Mouse (Mus musculus) CH12.LX (cell line): ENCODE measurements around the gene Elk1. TPM values are rescaled to one million over a fixed set of nuclear protein-coding genes. Genes with fewer than 3 reads are reported as not detected.

Experiments used
- DNase-seq: peaks from one replicate; pipeline ENCODE4 v3.0.0-alpha.2; 2013; ENCODE audit errors: extremely low read depth
- H3K27ac ChIP-seq: 2 replicates; pipeline ENCODE4 v1.5.1; 2012; ENCODE audit warnings: low read depth, mild to moderate bottlenecking, control low read depth, moderate library complexity; ENCODE audit not compliant: insufficient read depth
- H3K27me3 ChIP-seq: replicated peaks from 2 replicates; pipeline ENCODE3; 2012; ENCODE audit warnings: inconsistent platforms
- H3K36me3 ChIP-seq, 2 experiments: replicated peaks in 1 of 2; 2 replicates each; pipeline versions ENCODE3 to v1.6.1; 2012; ENCODE audit warnings: inconsistent platforms in 1 of 2, low read length in 1 of 2, mild to moderate bottlenecking in 1 of 2, mixed read lengths in 1 of 2, moderate library complexity in 1 of 2; ENCODE audit not compliant: control insufficient read depth in 1 of 2, insufficient read depth in 1 of 2
- H3K4me1 ChIP-seq, 2 experiments: 2 replicates each; pipeline ENCODE4 v1.6.1; 2012; ENCODE audit warnings: inconsistent platforms in 1 of 2, moderate library complexity in 1 of 2; ENCODE audit not compliant: insufficient read depth in 2 of 2, control insufficient read depth in 1 of 2
- H3K4me2 ChIP-seq: 2 replicates; pipeline ENCODE4 v1.6.1; 2012; ENCODE audit warnings: low read depth, mild to moderate bottlenecking, control low read depth; ENCODE audit not compliant: poor library complexity, insufficient read depth, severe bottlenecking
- H3K4me3 ChIP-seq, 3 experiments: fragments of 150-350 bp in 1 of 3; sonication (generic) in 1 of 3; replicated peaks in 1 of 3; 2 replicates each; pipeline versions ENCODE3 to v1.5.1; 2011 to 2012; ENCODE audit warnings: low read depth in 2 of 3, low read length in 2 of 3, mild to moderate bottlenecking in 2 of 3, moderate library complexity in 2 of 3, control low read depth in 1 of 3, improper control_type of control experiment in 1 of 3, inconsistent platforms in 1 of 3, mixed read lengths in 1 of 3; ENCODE audit not compliant: poor library complexity in 1 of 3
- H3K79me2 ChIP-seq: replicated peaks from 2 replicates; pipeline ENCODE4 v1.6.1; 2012; ENCODE audit warnings: mild to moderate bottlenecking, moderate library complexity; ENCODE audit not compliant: control insufficient read depth, poor library complexity, insufficient read depth, severe bottlenecking; ENCODE audit errors: extremely low read depth
- H3K9ac ChIP-seq: 2 replicates; pipeline ENCODE4 v1.6.1; 2012; ENCODE audit warnings: low read depth, mild to moderate bottlenecking, control low read depth, moderate library complexity; ENCODE audit not compliant: insufficient read depth
- H3K9me3 ChIP-seq: replicated peaks from 2 replicates; pipeline ENCODE3; 2012; ENCODE audit warnings: low read length, inconsistent platforms, mixed read lengths
- BHLHE40 ChIP-seq: IDR thresholded peaks from 2 replicates; pipeline ENCODE4 v1.6.1; 2011; ENCODE audit warnings: mild to moderate bottlenecking, low read depth, low read length, improper control_type of control experiment
- CHD1 ChIP-seq: IDR thresholded peaks from 2 replicates; pipeline ENCODE4 v1.6.1; 2012; ENCODE audit warnings: low read depth, low read length, improper control_type of control experiment, inconsistent platforms
- CTCF ChIP-seq, 2 experiments: IDR thresholded peaks in 1 of 2; conservative IDR thresholded peaks in 1 of 2; 2 replicates each; pipeline ENCODE4 v1.5.1; 2011 to 2012; ENCODE audit warnings: low read depth in 2 of 2, low read length in 2 of 2, improper control_type of control experiment in 1 of 2, inconsistent platforms in 1 of 2, mild to moderate bottlenecking in 1 of 2, moderate library complexity in 1 of 2
- ELF1 ChIP-seq: IDR thresholded peaks from 2 replicates; pipeline ENCODE4 v1.6.1; 2014; ENCODE audit warnings: low read depth, mild to moderate bottlenecking, inconsistent platforms, low read length, improper control_type of control experiment
- EP300 ChIP-seq: IDR thresholded peaks from 2 replicates; pipeline ENCODE4 v1.6.1; 2011; ENCODE audit warnings: low read length, improper control_type of control experiment
- ETS1 ChIP-seq: conservative IDR thresholded peaks from 2 replicates; pipeline ENCODE4 v1.6.1; 2012; ENCODE audit warnings: low read depth, mild to moderate bottlenecking, inconsistent platforms, low read length, improper control_type of control experiment, moderate library complexity
- GABPA ChIP-seq: IDR thresholded peaks from 2 replicates; pipeline ENCODE4 v1.6.1; 2012; ENCODE audit warnings: low read depth, low read length, improper control_type of control experiment, inconsistent platforms; ENCODE audit not compliant: insufficient replicate concordance
- HCFC1 ChIP-seq: IDR thresholded peaks from 2 replicates; pipeline ENCODE4 v1.6.1; 2012; ENCODE audit warnings: low read depth, mild to moderate bottlenecking, inconsistent platforms, low read length, improper control_type of control experiment
- IRF4 ChIP-seq: IDR thresholded peaks from 2 replicates; pipeline ENCODE4 v1.6.1; 2014; ENCODE audit warnings: low read depth, mild to moderate bottlenecking, inconsistent platforms, low read length, improper control_type of control experiment
- JUN ChIP-seq: IDR thresholded peaks from 2 replicates; pipeline ENCODE4 v1.6.1; 2011; ENCODE audit warnings: low read depth, mild to moderate bottlenecking, low read length, improper control_type of control experiment, moderate library complexity; ENCODE audit not compliant: insufficient read depth
- KAT2A ChIP-seq: IDR thresholded peaks from 2 replicates; pipeline ENCODE4 v1.6.1; 2012; ENCODE audit warnings: low read length, improper control_type of control experiment, inconsistent platforms; ENCODE audit not compliant: insufficient replicate concordance
- MAZ ChIP-seq: IDR thresholded peaks from 2 replicates; pipeline ENCODE4 v1.6.1; 2012; ENCODE audit warnings: low read depth, mild to moderate bottlenecking, inconsistent platforms, low read length, improper control_type of control experiment, moderate library complexity
- MEF2A ChIP-seq: IDR thresholded peaks from 2 replicates; pipeline ENCODE4 v1.6.1; 2014; ENCODE audit warnings: low read depth, mild to moderate bottlenecking, inconsistent platforms, low read length, improper control_type of control experiment, borderline replicate concordance
- NRF1 ChIP-seq: IDR thresholded peaks from 2 replicates; pipeline ENCODE4 v1.6.1; 2014; ENCODE audit warnings: low read depth, mild to moderate bottlenecking, inconsistent platforms, low read length, improper control_type of control experiment, moderate library complexity
- POLR2A ChIP-seq: IDR thresholded peaks from 2 replicates; pipeline ENCODE4 v1.6.1; 2011; ENCODE audit warnings: low read depth, mild to moderate bottlenecking, improper control_type of control experiment, low read length
- POLR2AphosphoS2 ChIP-seq: IDR thresholded peaks from 2 replicates; pipeline ENCODE4 v1.6.1; 2011; ENCODE audit warnings: low read depth, low read length, improper control_type of control experiment
- RAD21 ChIP-seq: IDR thresholded peaks from 2 replicates; pipeline ENCODE4 v1.6.1; 2011; ENCODE audit warnings: low read depth, mild to moderate bottlenecking, low read length, improper control_type of control experiment, moderate library complexity
- SMC3 ChIP-seq: IDR thresholded peaks from 2 replicates; pipeline ENCODE4 v1.6.1; 2011; ENCODE audit warnings: low read depth, low read length, improper control_type of control experiment
- TBP ChIP-seq: conservative IDR thresholded peaks from 2 replicates; pipeline ENCODE4 v1.6.1; 2011; ENCODE audit warnings: low read depth, low read length, improper control_type of control experiment
- TCF12 ChIP-seq: IDR thresholded peaks from 2 replicates; pipeline ENCODE4 v1.6.1; 2014; ENCODE audit warnings: low read depth, mild to moderate bottlenecking, inconsistent platforms, low read length, improper control_type of control experiment
- UBTF ChIP-seq: IDR thresholded peaks from 2 replicates; pipeline ENCODE4 v1.6.1; 2012; ENCODE audit warnings: low read depth, mild to moderate bottlenecking, inconsistent platforms, low read length, improper control_type of control experiment, moderate library complexity
- USF1 ChIP-seq: IDR thresholded peaks from 2 replicates; pipeline ENCODE4 v1.6.1; 2014; ENCODE audit warnings: low read depth, mild to moderate bottlenecking, inconsistent platforms, low read length, improper control_type of control experiment
- ZNF384 ChIP-seq: IDR thresholded peaks from 2 replicates; pipeline ENCODE4 v1.6.1; 2012; ENCODE audit warnings: low read depth, low read length, improper control_type of control experiment, inconsistent platforms
- dilution Hi-C: fragments of 300-500 bp; cut with MboI; formaldehyde crosslinking; loops from 2 replicates; pipeline ENCODE4 v1.14.3; 2020; ENCODE audit warnings: low sequenced_read_pairs; ENCODE audit not compliant: extremely low pct_unique_long_range_greater_than_20kb, extremely low pct_ligation_motif_present
- in situ Hi-C: fragments of 300-500 bp; cut with MboI; formaldehyde crosslinking; loops from 3 replicates; pipeline ENCODE4 v1.14.3; 2019; ENCODE audit warnings: low sequenced_read_pairs, low pct_ligation_motif_present, low pct_unique_long_range_greater_than_20kb, mixed read lengths
- polyA plus RNA-seq: library from polyadenylated mRNA; unstranded; fragments of >175 nt; gene quantifications from 2 replicates; pipeline ENCODE4 v1.2.1, GENCODE M21; 2012; ENCODE audit warnings: low read depth; ENCODE audit not compliant: insufficient read length
- total RNA-seq, 2 experiments: library from RNA; depleted of rRNA; stranded (reverse); fragments of 300-350 nt in 1 of 2; fragments of >200 nt in 1 of 2; gene quantifications; 2 replicates each; pipeline ENCODE4 v1.2.3; 2012 to 2014

Elk1 gene
- total and polyA plus RNA-seq, 3 experiments = 3.5 to 8.3 (median 4.8) TPM

GRCm38 (mm10) chrX:20931364-20931763 is 19.0 kb downstream of the Elk1 start, which contains the start of gene Cfp:
Cfp (minus strand) TSS chrX:20931555.
- Histone ChIP-seq H3K9me3 (no peaks in the 10 kb centered on the region), H3K79me2 (no peaks in the 10 kb centered on the region), H3K4me2 (peak within 1 kb of the TSS; percentile 44), H3K4me3 (peak within 1 kb of the TSS in 2 of 3 experiments; percentile 30 to 63), H3K36me3 (peaks cover 26 to 41% of the 10 kb centered on the region in 2 experiments), H3K4me1 (peaks cover 5 to 31% of the 10 kb centered on the region in 2 experiments), H3K27me3 (no peaks in the 10 kb centered on the region), H3K27ac (peak within 1 kb of the TSS; percentile 71), H3K9ac (no peak within 1 kb of the TSS; the same call in 1 of the 2 replicates)
- in situ Hi-C loops = loop anchor here (25.0 kb wide), 1 partner anchor 269 kb away; the partner anchor contains the start of gene Uba1
- TF ChIP-seq IRF4 (peak; percentile 56), POLR2A (0 out of 2 replicates have a peak, but pooled peaks have one; percentile 17), TCF12 (no peak), BHLHE40 (no peak), JUN (no peak), EP300 (peak; percentile 41; the same call in 1 of the 2 replicates), POLR2AphosphoS2 (no peak)
- peak; percentile 62 for DNase-seq
- dilution Hi-C loops = no loop called here

GRCm38 (mm10) chrX:20929859-20930258 is 20.5 kb downstream of the Elk1 start:
- Histone ChIP-seq H3K79me2 (no peaks in the 10 kb centered on the region), H3K9me3 (no peaks in the 10 kb centered on the region), H3K36me3 (peaks cover 18 to 40% of the 10 kb centered on the region in 2 experiments), H3K4me2 (no peak overlapping the region; the same call in 1 of the 2 replicates), H3K4me3 (no peak overlapping the region), H3K27me3 (no peaks in the 10 kb centered on the region), H3K9ac (no peak overlapping the region), H3K4me1 (peaks cover 5 to 31% of the 10 kb centered on the region in 2 experiments), H3K27ac (no peak overlapping the region)
- in situ Hi-C loops (loop anchor here (25.0 kb wide), 1 partner anchor 268 kb away; the partner anchor contains the start of gene Uba1), dilution Hi-C loops (no loop called here)
- no peak for DNase-seq
- TF ChIP-seq USF1 (no peak), BHLHE40 (0 out of 2 replicates have a peak, but pooled peaks have one; percentile 9)

GRCm38 (mm10) chrX:20924976-20925375 is 25.4 kb downstream of the Elk1 start:
- Histone ChIP-seq H3K27me3 (peaks cover 2% of the 10 kb centered on the region), H3K9me3 (no peaks in the 10 kb centered on the region), H3K4me1 (peaks cover 0 to 8% of the 10 kb centered on the region in 2 experiments; a peak in 2 of 4 replicates), H3K4me3 (no peak overlapping the region), H3K27ac (no peak overlapping the region), H3K4me2 (no peak overlapping the region), H3K79me2 (no peaks in the 10 kb centered on the region), H3K9ac (no peak overlapping the region), H3K36me3 (peaks cover 18 to 33% of the 10 kb centered on the region in 2 experiments)
- TF ChIP-seq CTCF (conservative IDR thresholded peaks at IDR 0.05 in 1 of 2, IDR thresholded peaks at IDR 0.05 in 1 of 2; ENCODE audit: low read depth in 2 of 2, low read length in 2 of 2) (no peak), SMC3 (no peak), IRF4 (no peak), TCF12 (no peak), USF1 (no peak), UBTF (no peak), ELF1 (no peak), ETS1 (no peak), ZNF384 (no peak), CHD1 (no peak), EP300 (no peak), KAT2A (no peak), MAZ (no peak), RAD21 (no peak), GABPA (no peak), HCFC1 (no peak), TBP (no peak), POLR2AphosphoS2 (no peak), NRF1 (no peak), MEF2A (no peak)
- in situ Hi-C loops = loop anchor here (25.0 kb wide), 1 partner anchor 263 kb away; the partner anchor contains the start of gene Uba1
- no peak for DNase-seq
- dilution Hi-C loops = no loop called here
